Mouse (Mus musculus) bone marrow macrophage, adult 2 months (primary cell): ENCODE results near the gene Svep1. TPM values are rescaled to one million over a fixed set of nuclear protein-coding genes. Genes with fewer than 3 reads are reported as not detected.

ENCODE experiments used
- H3K27ac ChIP-seq: 2 replicates; pipeline ENCODE4 v1.5.1; 2012; ENCODE audit warnings: low read depth, low read length; ENCODE audit not compliant: insufficient read depth
- H3K4me1 ChIP-seq: 2 replicates; pipeline ENCODE4 v1.6.1; 2012; ENCODE audit warnings: low read length; ENCODE audit not compliant: control insufficient read depth, insufficient read depth
- H3K4me3 ChIP-seq: 2 replicates; pipeline ENCODE4 v1.5.1; 2012; ENCODE audit warnings: mild to moderate bottlenecking, low read length, moderate library complexity; ENCODE audit not compliant: insufficient read depth
- CTCF ChIP-seq: IDR thresholded peaks from 2 replicates; pipeline ENCODE4 v1.5.1; 2012; ENCODE audit warnings: low read depth, mild to moderate bottlenecking, low read length, moderate library complexity
- POLR2A ChIP-seq: IDR thresholded peaks from 2 replicates; pipeline ENCODE4 v1.6.1; 2012; ENCODE audit warnings: mild to moderate bottlenecking, low read depth, low read length, borderline replicate concordance
- polyA plus RNA-seq: library from polyadenylated mRNA; stranded (reverse); fragments of >200 nt; gene quantifications from 2 replicates; pipeline ENCODE4 v1.2.4, GENCODE M21; 2012; ENCODE audit not compliant: missing spikeins, insufficient read depth, insufficient read length

Svep1 gene
- polyA plus RNA-seq, 1 experiment: 0.12 TPM

DNA sequence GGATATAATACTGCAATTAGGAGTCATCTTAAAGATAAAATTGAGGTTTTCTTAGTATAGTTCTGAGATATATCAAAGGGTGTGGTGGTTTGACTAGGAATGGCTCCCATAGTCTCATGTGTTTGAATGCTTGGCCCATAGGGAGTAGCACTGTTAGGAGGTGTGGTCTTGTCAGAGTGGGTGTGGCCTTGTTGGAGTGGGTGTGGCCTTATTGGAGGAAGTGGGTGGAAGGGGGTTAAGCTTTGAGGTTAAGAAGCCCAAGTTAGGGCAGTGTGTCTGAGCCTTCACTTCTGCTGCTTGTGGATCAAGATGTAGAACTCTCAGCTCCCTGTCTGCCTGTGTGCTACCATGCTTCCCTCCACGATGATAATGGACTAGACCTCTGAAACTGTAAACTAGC is 143.7 kb downstream of the Svep1 start:
- H3K4me3 ChIP-seq: no peak overlapping the region
- no peak for TF ChIP-seq POLR2A
- TF ChIP-seq CTCF: no peak
- H3K4me1 ChIP-seq: no peaks in the 10 kb centered on the region
- H3K27ac ChIP-seq: no peak overlapping the region

DNA sequence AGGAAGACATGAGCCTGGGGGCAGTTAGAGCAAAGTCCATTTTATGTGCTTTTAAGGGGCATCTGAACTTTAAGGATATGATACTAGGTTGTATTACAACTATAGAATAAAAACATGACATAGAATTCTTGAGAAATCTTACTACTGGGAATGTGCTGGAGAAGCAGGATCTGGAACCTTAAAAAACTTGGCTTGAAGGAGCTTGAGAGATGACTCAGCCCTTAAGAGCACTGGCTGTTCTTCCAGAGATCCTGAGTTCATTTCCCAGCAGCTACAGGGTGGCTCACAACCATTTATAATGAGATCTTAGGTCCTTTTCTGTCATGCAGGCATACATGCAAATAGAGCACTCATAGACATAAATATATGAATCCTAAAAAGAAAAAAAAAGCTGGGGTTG is 151.0 kb downstream of the Svep1 start:
- TF ChIP-seq CTCF: no peak
- H3K4me3 ChIP-seq: no peak overlapping the region
- no peaks in the 10 kb centered on the region for H3K4me1 ChIP-seq
- no peak overlapping the region for H3K27ac ChIP-seq

DNA sequence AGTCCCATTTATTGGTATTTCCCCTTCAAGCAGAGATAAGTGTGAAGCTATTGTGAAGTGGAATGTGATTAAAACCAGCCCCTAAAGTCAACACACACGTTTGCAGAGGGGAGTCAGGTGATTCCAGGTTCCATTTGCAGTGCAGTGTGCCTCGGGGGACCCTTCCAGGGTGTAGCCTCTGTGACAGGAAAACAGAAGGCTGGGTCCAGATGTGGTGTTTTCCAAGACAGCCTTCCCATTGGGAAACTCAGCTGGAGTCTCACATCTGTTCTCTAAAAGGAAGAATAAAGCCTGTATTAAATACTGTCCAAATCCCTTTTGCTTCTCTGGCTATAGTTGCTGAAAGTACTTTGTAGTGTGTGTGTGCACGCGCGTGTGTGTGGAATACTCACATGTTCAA is 152.2 kb downstream of the Svep1 start:
- Histone ChIP-seq H3K27ac (no peak overlapping the region), H3K4me3 (no peak overlapping the region), H3K4me1 (no peaks in the 10 kb centered on the region)
- TF ChIP-seq POLR2A (no peak), CTCF (no peak)

DNA sequence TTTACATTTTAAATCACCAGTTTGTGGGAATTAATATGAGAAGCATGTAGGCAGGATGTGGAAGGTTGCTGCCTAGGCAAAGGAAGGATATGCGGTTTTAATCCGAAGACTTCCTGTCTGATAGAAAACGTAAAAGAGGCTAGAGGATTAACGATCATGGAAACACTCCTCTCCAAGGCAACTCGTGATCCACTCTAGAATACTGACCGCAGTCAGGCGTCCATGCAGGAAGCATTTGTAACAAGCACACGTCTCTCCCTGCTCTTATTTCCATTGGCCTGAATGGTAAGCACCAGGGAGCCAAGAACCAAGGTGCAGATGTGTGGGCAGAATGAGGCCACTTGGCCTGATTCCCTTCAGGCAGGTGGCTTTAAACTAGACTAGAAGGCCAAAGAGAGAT is 155.9 kb downstream of the Svep1 start:
- Histone ChIP-seq H3K27ac (no peak overlapping the region), H3K4me1 (no peaks in the 10 kb centered on the region), H3K4me3 (no peak overlapping the region)
- TF ChIP-seq POLR2A (no peak), CTCF (no peak)

DNA sequence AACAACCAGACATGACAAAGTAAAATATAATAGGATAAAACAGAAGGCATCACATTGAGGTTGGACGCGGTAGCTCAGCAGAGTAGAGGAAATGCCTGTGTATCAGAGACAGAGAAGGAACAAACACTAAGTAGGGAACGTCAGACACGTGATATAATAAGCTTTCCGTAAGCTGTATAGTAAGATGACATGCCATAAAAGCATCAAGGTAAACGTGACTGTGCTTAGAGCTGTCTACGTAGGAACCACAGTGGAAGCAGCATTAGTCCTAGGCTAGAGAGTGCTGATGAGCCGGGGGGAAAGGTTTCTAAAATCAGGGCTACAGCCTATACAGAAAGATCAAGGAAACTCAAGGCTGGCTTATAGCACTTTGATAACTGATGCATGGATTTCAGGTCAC is 156.4 kb downstream of the Svep1 start:
- Histone ChIP-seq H3K4me1 (no peaks in the 10 kb centered on the region), H3K4me3 (no peak overlapping the region), H3K27ac (no peak overlapping the region)
- TF ChIP-seq POLR2A: no peak
- TF ChIP-seq CTCF: no peak

DNA sequence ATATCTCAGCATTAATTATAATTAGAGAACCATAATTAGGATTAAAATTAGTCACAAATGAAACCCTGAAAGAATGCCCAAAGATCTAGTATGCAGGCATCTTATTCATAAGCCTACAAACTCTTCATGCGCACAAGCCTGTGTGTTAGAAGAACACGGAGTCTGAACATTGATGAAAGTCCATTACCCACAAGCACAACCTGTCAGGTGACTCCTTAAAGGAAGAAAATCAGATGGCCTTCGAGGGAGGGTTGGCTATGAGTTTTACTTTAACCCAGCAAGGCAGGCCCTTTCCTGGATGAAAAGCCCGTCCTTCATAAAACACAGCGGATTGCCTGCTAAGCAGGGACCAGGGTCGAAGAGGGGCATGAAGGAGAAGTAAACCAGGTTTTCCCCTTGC is 161.8 kb downstream of the Svep1 start:
- Histone ChIP-seq H3K4me3 (no peak overlapping the region), H3K4me1 (no peaks in the 10 kb centered on the region), H3K27ac (no peak overlapping the region)
- TF ChIP-seq CTCF (no peak), POLR2A (no peak)

DNA sequence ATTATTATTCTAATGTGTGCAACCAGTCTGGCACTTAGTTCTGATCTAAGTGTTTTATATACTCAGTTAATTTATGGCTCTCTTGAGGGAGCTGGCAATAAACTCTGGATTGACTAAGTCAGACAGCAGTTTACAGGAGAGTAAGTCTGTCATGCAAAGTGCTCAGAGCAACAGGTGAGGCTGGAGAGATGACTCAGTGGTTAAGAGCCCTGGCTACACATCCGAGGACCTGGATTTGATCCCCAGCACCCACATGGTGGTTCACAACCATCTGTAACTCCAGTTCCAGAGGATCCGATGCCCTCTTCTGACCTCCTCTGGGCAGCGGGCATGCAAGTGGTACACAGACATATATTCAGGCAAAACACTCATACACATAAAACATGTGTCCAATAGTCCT is 162.3 kb downstream of the Svep1 start:
- no peak overlapping the region for H3K27ac ChIP-seq
- no peaks in the 10 kb centered on the region for H3K4me1 ChIP-seq
- H3K4me3 ChIP-seq: no peak overlapping the region
- TF ChIP-seq POLR2A (no peak), CTCF (no peak)

DNA sequence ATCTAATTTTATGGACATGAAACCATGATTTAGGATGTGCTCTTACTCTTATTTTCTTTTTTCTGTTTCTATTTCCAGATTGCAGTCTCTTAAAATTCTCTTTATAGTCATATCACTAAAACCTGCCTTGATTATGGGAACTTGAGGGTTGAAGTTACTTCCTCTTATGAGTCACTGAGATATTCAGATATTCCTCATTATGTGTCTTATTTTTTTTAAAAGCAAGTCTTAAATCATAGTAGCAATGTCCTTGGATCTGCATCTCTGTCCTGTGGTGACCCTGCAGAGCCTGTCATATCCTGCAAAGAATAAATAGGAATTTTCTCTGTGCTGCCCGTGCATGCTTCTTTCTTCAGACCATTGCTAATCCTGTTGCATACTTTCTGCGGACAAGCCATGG is 166.6 kb downstream of the Svep1 start:
- Histone ChIP-seq H3K4me3 (no peak overlapping the region), H3K4me1 (no peaks in the 10 kb centered on the region), H3K27ac (no peak overlapping the region)
- TF ChIP-seq POLR2A (no peak), CTCF (no peak)

DNA sequence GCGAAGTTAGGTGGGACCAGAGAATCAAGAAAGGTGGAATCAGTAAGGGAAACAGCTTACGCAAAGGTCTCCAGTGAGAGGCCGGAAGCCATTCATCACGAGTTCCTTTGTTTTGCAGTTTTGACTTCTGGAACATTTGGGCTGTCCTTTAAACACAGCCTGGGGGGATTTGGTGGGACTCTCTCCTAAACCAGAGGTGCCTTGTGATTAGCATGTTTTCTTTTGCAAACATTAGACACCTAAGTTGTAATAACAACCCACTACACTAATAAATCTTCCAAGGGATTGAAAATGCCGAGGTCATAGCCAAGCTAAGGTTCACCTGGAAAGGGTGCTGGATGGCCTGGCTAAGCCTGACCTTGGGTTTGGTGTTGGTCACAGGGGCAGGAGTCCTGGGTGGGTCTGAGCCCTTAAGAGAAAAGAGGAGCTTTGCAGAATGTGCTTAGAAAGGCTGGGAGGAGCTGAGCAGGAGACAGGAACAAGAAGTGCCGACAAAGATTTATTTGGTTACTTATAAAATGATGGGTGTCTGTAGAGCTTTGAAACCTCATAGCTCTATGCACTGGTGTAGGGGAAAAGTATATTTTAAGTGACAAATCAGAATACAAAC is 169.5 kb downstream of the Svep1 start:
- Histone ChIP-seq H3K27ac (no peak overlapping the region), H3K4me3 (no peak overlapping the region), H3K4me1 (no peaks in the 10 kb centered on the region)
- TF ChIP-seq POLR2A (no peak), CTCF (no peak)

DNA sequence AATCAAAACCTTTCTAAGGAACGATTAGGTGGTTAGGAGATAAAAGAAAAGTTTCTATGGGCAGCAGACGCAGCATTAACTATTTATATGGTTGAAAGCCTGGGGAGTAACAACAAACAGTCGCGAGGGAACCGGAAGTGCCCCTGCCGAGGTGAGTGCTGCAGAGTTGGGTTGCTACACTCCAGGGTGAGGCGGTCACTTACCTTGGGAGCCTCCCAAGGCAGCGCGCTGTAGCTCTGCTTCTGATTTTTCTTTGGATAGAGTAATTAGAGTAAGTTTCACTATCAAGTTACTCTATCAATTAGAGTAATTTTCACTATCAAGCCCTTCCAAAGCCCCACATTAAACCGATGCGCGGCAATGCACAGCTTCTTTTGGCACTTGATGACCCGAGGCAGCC is 172.0 kb downstream of the Svep1 start:
- Histone ChIP-seq H3K4me3 (no peak overlapping the region), H3K4me1 (no peaks in the 10 kb centered on the region), H3K27ac (no peak overlapping the region)
- TF ChIP-seq CTCF: no peak
- TF ChIP-seq POLR2A: no peak

DNA sequence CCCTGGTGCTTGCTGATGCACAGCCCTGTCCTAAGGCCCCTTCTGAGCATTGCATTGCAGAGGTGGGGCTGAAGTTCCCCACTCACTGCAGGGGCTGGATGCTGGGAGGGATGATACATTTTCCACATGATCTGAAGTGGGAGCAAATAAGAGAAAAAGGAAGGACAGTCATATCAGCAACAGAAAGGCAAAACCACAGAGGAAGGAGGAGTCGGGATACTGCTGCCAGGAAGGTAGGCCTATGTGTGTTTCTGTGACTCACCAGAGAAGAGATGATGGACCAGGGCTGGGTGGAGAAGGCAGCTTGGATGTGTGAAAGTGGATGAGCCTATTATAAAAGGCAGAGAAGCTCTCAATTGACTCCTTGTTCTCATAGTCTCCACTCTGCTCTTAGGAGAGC is 173.9 kb downstream of the Svep1 start:
- H3K4me1 ChIP-seq: no peaks in the 10 kb centered on the region
- H3K4me3 ChIP-seq: no peak overlapping the region
- no peak overlapping the region for H3K27ac ChIP-seq
- TF ChIP-seq POLR2A: no peak
- no peak for TF ChIP-seq CTCF

DNA sequence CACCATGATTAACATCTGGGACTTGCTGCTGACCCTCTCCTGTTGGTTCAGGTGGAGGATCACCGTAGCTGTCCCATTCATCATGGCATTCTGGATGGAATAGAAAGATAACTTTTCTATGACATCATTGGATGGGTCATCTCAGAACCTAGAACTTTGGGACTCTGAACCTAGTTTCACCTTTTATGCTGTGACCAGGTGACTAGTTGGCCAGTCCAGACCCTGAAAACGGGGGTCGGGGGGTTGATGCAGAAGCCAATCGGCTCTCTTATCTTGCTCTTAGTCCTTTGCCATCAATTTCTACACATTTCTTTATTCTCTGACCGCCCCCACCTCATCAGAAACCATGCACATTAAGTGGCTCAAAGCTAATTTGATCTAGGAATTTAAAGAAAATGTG is 197.6 kb downstream of the Svep1 start, which contains the start of gene Txndc8:
Gene Txndc8 (minus strand): TSS at position 101 of the 400 bp plus-strand sequence.
- Histone ChIP-seq H3K4me3 (no peak within 1 kb of the TSS), H3K4me1 (no peaks in the 10 kb centered on the region), H3K27ac (no peak within 1 kb of the TSS)
- TF ChIP-seq CTCF (no peak), POLR2A (no peak)
